13 mouse cellular contexts compared by ENCODE assay signal in genomic region chr13:5704991-5705390, GRCm38 (mm10).
"Had no signal": no experiment of that assay in that cellular context is flagged by ENCODE, and none has a peak within 500 bp of the region (broad histone marks: within the 10 kb centered on the region; RNA-seq: fewer than 3 reads in every experiment).

No protein-coding gene starts in this region.

- H3K4me1 ChIP-seq: kidney, embryonic 15.5 days; limb, embryonic 10.5 days; liver, embryonic 12.5 days; midbrain, embryonic 12.5 days had no signal

- DNase-seq: kidney, adult 2 months; kidney, postnatal 14 days; lung, postnatal 14 days; retina, postnatal 1 day; right cerebral cortex, postnatal 4 days had no signal

- H3K4me2 ChIP-seq: kidney, embryonic 15.5 days; liver, embryonic 12.5 days; lung, embryonic 15.5 days; midbrain, embryonic 12.5 days had no signal

- H3K27ac ChIP-seq: kidney, embryonic 15.5 days; left cerebral cortex, adult 2 months; limb, embryonic 10.5 days; liver, embryonic 12.5 days; lung, embryonic 15.5 days; macrophage; midbrain, embryonic 12.5 days had no signal

- H3K9me3 ChIP-seq: kidney, embryonic 15.5 days; limb, embryonic 10.5 days; liver, embryonic 12.5 days; lung, embryonic 15.5 days; midbrain, embryonic 12.5 days had no signal

- H3K36me3 ChIP-seq: kidney, embryonic 15.5 days; limb, embryonic 10.5 days; liver, embryonic 12.5 days; lung, embryonic 15.5 days; midbrain, embryonic 12.5 days had no signal

- H3K27me3 ChIP-seq: kidney, embryonic 15.5 days; liver, embryonic 12.5 days; lung, embryonic 15.5 days; midbrain, embryonic 12.5 days had no signal

- H3K9ac ChIP-seq: kidney, embryonic 15.5 days; liver, embryonic 12.5 days; lung, embryonic 15.5 days; midbrain, embryonic 12.5 days had no signal

- H3K4me3 ChIP-seq: kidney, embryonic 15.5 days; left cerebral cortex, adult 2 months; limb, embryonic 10.5 days; liver, embryonic 12.5 days; lung, embryonic 15.5 days; midbrain, embryonic 12.5 days had no signal

- ATAC-seq: liver, embryonic 12.5 days; midbrain, embryonic 16.5 days had no signal
